Mouse (Mus musculus): ENCODE data around the gene Patl2.
"Not testable (repeated sequence)": the region's sequence is repeated elsewhere in the genome, so short reads cannot be mapped to it uniquely, and the experiment has no call there.

The Patl2 gene

GRCm38 (mm10) chr2:122146687-122147086 is 39.3 kb downstream of the Patl2 start:
- no peak for DNase-seq (ENCODE audit: extremely low read depth, low read depth, low spot score)

GRCm38 (mm10) chr2:122145756-122146155 is 40.2 kb downstream of the Patl2 start:
- no peak for DNase-seq (ENCODE audit: extremely low read depth, low read depth, low spot score)

- peak; percentile 59 for DNase-seq (ENCODE audit: extremely low read depth, low read depth, low spot score)
These were observed 42.9 kb downstream of the Patl2 start for GRCm38 (mm10) chr2:122143111-122143510.

GRCm38 (mm10) chr2:122141332-122141967 is 44.5 kb downstream of the Patl2 start:
- no peak for DNase-seq (ENCODE audit: extremely low read depth, low read depth, low spot score)

- DNase-seq (ENCODE audit: extremely low read depth, low read depth, low spot score), result no peak
These were observed 45.2 kb downstream of the Patl2 start for GRCm38 (mm10) chr2:122140815-122141214.

GRCm38 (mm10) chr2:122137839-122138465 is 48.0 kb downstream of the Patl2 start:
- DNase-seq (ENCODE audit: extremely low read depth, low read depth, low spot score), result no peak

GRCm38 (mm10) chr2:122132618-122133017 is 53.4 kb downstream of the Patl2 start:
- no peak for DNase-seq (ENCODE audit: extremely low read depth, low read depth, low spot score)

GRCm38 (mm10) chr2:122132078-122132477 is 53.9 kb downstream of the Patl2 start:
- DNase-seq (ENCODE audit: extremely low read depth, low read depth, low spot score), result no peak

GRCm38 (mm10) chr2:122127635-122128034 is 58.4 kb downstream of the Patl2 start:
- DNase-seq (ENCODE audit: extremely low read depth, low read depth, low spot score), result no peak

- DNase-seq (ENCODE audit: extremely low read depth, low read depth, low spot score), result no peak
These were observed 59.1 kb downstream of the Patl2 start for GRCm38 (mm10) chr2:122126765-122127347.

GRCm38 (mm10) chr2:122125680-122126572 is 60.1 kb downstream of the Patl2 start:
- DNase-seq (ENCODE audit: extremely low read depth, low read depth, low spot score), result no peak

- peak; percentile 57 for DNase-seq (ENCODE audit: extremely low read depth, low read depth, low spot score)
These were observed 67.7 kb downstream of the Patl2 start, which contains the start of gene Spg11 for GRCm38 (mm10) chr2:122117961-122118958. Gene Spg11 (minus strand): TSS chr2:122118386.

- DNase-seq (ENCODE audit: extremely low read depth, low read depth, low spot score), result no peak
These were observed 69.1 kb downstream of the Patl2 start for GRCm38 (mm10) chr2:122116888-122117287.

GRCm38 (mm10) chr2:122109714-122110113 is 76.3 kb downstream of the Patl2 start:
- DNase-seq (ENCODE audit: extremely low read depth, low read depth, low spot score), result no peak

GRCm38 (mm10) chr2:122108101-122108500 is 77.9 kb downstream of the Patl2 start:
- DNase-seq (ENCODE audit: extremely low read depth, low read depth, low spot score), result no peak

GRCm38 (mm10) chr2:122102070-122102469 is 83.9 kb downstream of the Patl2 start:
- no peak for DNase-seq (ENCODE audit: extremely low read depth, low read depth, low spot score)

- not testable (repeated sequence) for DNase-seq (ENCODE audit: extremely low read depth, low read depth, low spot score)
These were observed 88.3 kb downstream of the Patl2 start for GRCm38 (mm10) chr2:122097686-122098085.

GRCm38 (mm10) chr2:122093844-122094243 is 92.1 kb downstream of the Patl2 start:
- DNase-seq (ENCODE audit: extremely low read depth, low read depth, low spot score), result peak; percentile 47

- DNase-seq (ENCODE audit: extremely low read depth, low read depth, low spot score), result peak; percentile 65
These were observed 99.5 kb downstream of the Patl2 start for GRCm38 (mm10) chr2:122086446-122086845.

Data from fat pad, adult 2 months (tissue).